Mouse (Mus musculus) stomach, postnatal 0 days (tissue): ENCODE measurements around the gene Rbms3.

Experiments used
- CTCF ChIP-seq: IDR thresholded peaks from 2 replicates; pipeline ENCODE4 v1.5.1; 2016; ENCODE audit warnings: antibody characterized with exemption, low read depth, mild to moderate bottlenecking, moderate library complexity
- EP300 ChIP-seq: optimal IDR thresholded peaks from 2 replicates; pipeline ENCODE3; 2016; ENCODE audit warnings: antibody characterized with exemption

DNA sequence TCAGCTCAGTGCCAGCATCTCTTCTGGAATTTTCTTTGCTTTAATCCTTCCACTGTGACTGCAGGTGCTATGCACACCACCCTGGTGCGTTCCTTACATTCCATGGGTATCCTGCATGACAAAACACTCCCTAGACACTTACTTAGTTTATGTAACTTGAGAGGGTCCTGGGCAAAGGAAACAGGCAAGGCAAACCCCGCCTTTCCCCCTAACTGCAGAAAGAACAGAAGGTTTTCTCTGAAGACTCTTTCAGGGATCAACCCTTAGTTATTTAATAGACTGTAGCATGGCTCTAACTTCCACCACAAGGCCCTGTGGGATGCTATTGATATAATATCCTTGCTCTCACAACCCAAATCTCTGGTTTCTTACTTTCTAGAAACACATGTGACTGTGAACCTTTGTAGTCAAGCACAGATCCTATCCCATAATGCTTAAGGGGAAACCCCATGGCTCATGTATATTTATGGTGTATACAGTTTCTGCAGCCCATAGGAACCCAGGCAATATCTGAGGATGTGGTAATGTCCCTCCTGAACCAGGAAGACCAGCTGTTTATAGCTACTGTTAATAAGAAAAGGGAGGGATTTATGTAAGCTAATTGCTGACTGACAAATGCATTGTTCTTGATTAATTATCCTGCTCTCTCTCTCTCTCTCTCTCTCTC is 557.1 kb downstream of the Rbms3 start:
- no peak for TF ChIP-seq CTCF
- no peak for TF ChIP-seq EP300
